Mouse (Mus musculus): Measurements from ENCODE around the gene Rnf220. TPM values are rescaled to one million over a fixed set of nuclear protein-coding genes. Genes with fewer than 3 reads are reported as not detected.

Rnf220 gene
- polyA plus RNA-seq, 1 experiment from 2014 or later = 137 TPM

- H3K27ac ChIP-seq (ENCODE audit: low read length) = no peak overlapping the region
- no peak for ATAC-seq
- H3K4me3 ChIP-seq (ENCODE audit: low read depth, low read length) = no peak overlapping the region
- no peaks in the 10 kb centered on the region for H3K36me3 ChIP-seq (ENCODE audit: control insufficient read depth, insufficient read depth, low read length)
- 63% methylated on average over 16 of the region's 16 CpGs for WGBS
- peaks cover 24% of the 10 kb centered on the region for H3K4me1 ChIP-seq (ENCODE audit: control insufficient read depth, insufficient read depth, low read length)
- no peaks in the 10 kb centered on the region for H3K9me3 ChIP-seq (replicated peaks; ENCODE audit: control insufficient read depth, low read length, poor library complexity, severe bottlenecking)
- H3K27me3 ChIP-seq (ENCODE audit: control insufficient read depth, insufficient read depth, low read depth, low read length) = peaks cover 13% of the 10 kb centered on the region
- no peak overlapping the region for H3K9ac ChIP-seq (ENCODE audit: low read depth, low read length)
- H3K4me2 ChIP-seq (ENCODE audit: low read length) = no peak overlapping the region
These were observed 181.9 kb downstream of the Rnf220 start for GRCm38 (mm10) chr4:117314849-117315500.

- Histone ChIP-seq H3K4me2 (ENCODE audit: low read length) (no peak overlapping the region), H3K27me3 (ENCODE audit: control insufficient read depth, insufficient read depth, low read depth, low read length) (peaks cover 13% of the 10 kb centered on the region), H3K4me1 (ENCODE audit: control insufficient read depth, insufficient read depth, low read length) (peaks cover 23% of the 10 kb centered on the region), H3K27ac (ENCODE audit: low read length) (no peak overlapping the region), H3K9ac (ENCODE audit: low read depth, low read length) (no peak overlapping the region), H3K36me3 (ENCODE audit: control insufficient read depth, insufficient read depth, low read length) (no peaks in the 10 kb centered on the region), H3K9me3 (replicated peaks; ENCODE audit: control insufficient read depth, low read length, poor library complexity, severe bottlenecking) (no peaks in the 10 kb centered on the region), H3K4me3 (ENCODE audit: low read depth, low read length) (no peak overlapping the region)
- 14% methylated on average over 4 of the region's 4 CpGs for WGBS
- no peak for ATAC-seq
These were observed 183.8 kb downstream of the Rnf220 start for GRCm38 (mm10) chr4:117313085-117313424.

GRCm38 (mm10) chr4:117312416-117313084 lies 184.3 kb downstream of the Rnf220 start:
- Histone ChIP-seq H3K9me3 (replicated peaks; ENCODE audit: control insufficient read depth, low read length, poor library complexity, severe bottlenecking) (no peaks in the 10 kb centered on the region), H3K27me3 (ENCODE audit: control insufficient read depth, insufficient read depth, low read depth, low read length) (peaks cover 13% of the 10 kb centered on the region), H3K4me2 (ENCODE audit: low read length) (peak overlapping the region; percentile 19; the same call in 1 of the 2 replicates), H3K27ac (ENCODE audit: low read length) (no peak overlapping the region), H3K4me3 (ENCODE audit: low read depth, low read length) (no peak overlapping the region), H3K9ac (ENCODE audit: low read depth, low read length) (no peak overlapping the region), H3K36me3 (ENCODE audit: control insufficient read depth, insufficient read depth, low read length) (no peaks in the 10 kb centered on the region), H3K4me1 (ENCODE audit: control insufficient read depth, insufficient read depth, low read length) (peaks cover 18% of the 10 kb centered on the region)
- WGBS = 6% methylated on average over 26 of the region's 26 CpGs
- no peak for ATAC-seq

GRCm38 (mm10) chr4:117311891-117312290 lies 185.0 kb downstream of the Rnf220 start:
- no peaks in the 10 kb centered on the region for H3K9me3 ChIP-seq (replicated peaks; ENCODE audit: control insufficient read depth, low read length, poor library complexity, severe bottlenecking)
- H3K27me3 ChIP-seq (ENCODE audit: control insufficient read depth, insufficient read depth, low read depth, low read length) = peaks cover 13% of the 10 kb centered on the region
- 51% methylated on average over 5 of the region's 5 CpGs for WGBS
- H3K36me3 ChIP-seq (ENCODE audit: control insufficient read depth, insufficient read depth, low read length) = no peaks in the 10 kb centered on the region
- ATAC-seq = no peak
- no peak overlapping the region for H3K4me3 ChIP-seq (ENCODE audit: low read depth, low read length)
- H3K27ac ChIP-seq (ENCODE audit: low read length) = no peak overlapping the region
- H3K9ac ChIP-seq (ENCODE audit: low read depth, low read length) = no peak overlapping the region
- no peak overlapping the region for H3K4me2 ChIP-seq (ENCODE audit: low read length)
- H3K4me1 ChIP-seq (ENCODE audit: control insufficient read depth, insufficient read depth, low read length) = peaks cover 12% of the 10 kb centered on the region

GRCm38 (mm10) chr4:117309427-117309826 lies 187.4 kb downstream of the Rnf220 start:
- Histone ChIP-seq H3K4me1 (ENCODE audit: control insufficient read depth, insufficient read depth, low read length) (peaks cover 8% of the 10 kb centered on the region), H3K9me3 (replicated peaks; ENCODE audit: control insufficient read depth, low read length, poor library complexity, severe bottlenecking) (no peaks in the 10 kb centered on the region), H3K4me3 (ENCODE audit: low read depth, low read length) (no peak overlapping the region), H3K9ac (ENCODE audit: low read depth, low read length) (no peak overlapping the region), H3K4me2 (ENCODE audit: low read length) (no peak overlapping the region), H3K36me3 (ENCODE audit: control insufficient read depth, insufficient read depth, low read length) (no peaks in the 10 kb centered on the region), H3K27me3 (ENCODE audit: control insufficient read depth, insufficient read depth, low read depth, low read length) (peaks cover 22% of the 10 kb centered on the region), H3K27ac (ENCODE audit: low read length) (no peak overlapping the region)
- WGBS = 89% methylated on average over 1 of the region's 1 CpGs
- no peak for ATAC-seq

- 66% methylated on average over 6 of the region's 6 CpGs for WGBS
- no peak overlapping the region for H3K27ac ChIP-seq (ENCODE audit: low read length)
- no peak overlapping the region for H3K4me3 ChIP-seq (ENCODE audit: low read depth, low read length)
- no peak for ATAC-seq
- H3K36me3 ChIP-seq (ENCODE audit: control insufficient read depth, insufficient read depth, low read length) = no peaks in the 10 kb centered on the region
- no peak overlapping the region for H3K9ac ChIP-seq (ENCODE audit: low read depth, low read length)
- H3K27me3 ChIP-seq (ENCODE audit: control insufficient read depth, insufficient read depth, low read depth, low read length) = peaks cover 25% of the 10 kb centered on the region
- no peaks in the 10 kb centered on the region for H3K9me3 ChIP-seq (replicated peaks; ENCODE audit: control insufficient read depth, low read length, poor library complexity, severe bottlenecking)
- no peak overlapping the region for H3K4me2 ChIP-seq (ENCODE audit: low read length)
- peaks cover 7% of the 10 kb centered on the region; the same call in 1 of the 2 replicates for H3K4me1 ChIP-seq (ENCODE audit: control insufficient read depth, insufficient read depth, low read length)
These were observed 189.6 kb downstream of the Rnf220 start for GRCm38 (mm10) chr4:117307270-117307669.

- 61% methylated on average over 6 of the region's 7 CpGs for WGBS
- Histone ChIP-seq H3K9me3 (replicated peaks; ENCODE audit: control insufficient read depth, low read length, poor library complexity, severe bottlenecking) (no peaks in the 10 kb centered on the region), H3K36me3 (ENCODE audit: control insufficient read depth, insufficient read depth, low read length) (no peaks in the 10 kb centered on the region), H3K4me2 (ENCODE audit: low read length) (no peak overlapping the region), H3K27ac (ENCODE audit: low read length) (no peak overlapping the region), H3K27me3 (ENCODE audit: control insufficient read depth, insufficient read depth, low read depth, low read length) (peaks cover 30% of the 10 kb centered on the region), H3K4me3 (ENCODE audit: low read depth, low read length) (no peak overlapping the region), H3K9ac (ENCODE audit: low read depth, low read length) (no peak overlapping the region), H3K4me1 (ENCODE audit: control insufficient read depth, insufficient read depth, low read length) (peaks cover 7% of the 10 kb centered on the region; the same call in 1 of the 2 replicates)
- no peak for ATAC-seq
These were observed 191.4 kb downstream of the Rnf220 start for GRCm38 (mm10) chr4:117305461-117305860.

GRCm38 (mm10) chr4:117304239-117305025 lies 192.4 kb downstream of the Rnf220 start:
- Histone ChIP-seq H3K4me3 (ENCODE audit: low read depth, low read length) (peak overlapping the region; percentile 36), H3K9ac (ENCODE audit: low read depth, low read length) (peak overlapping the region; percentile 48), H3K4me2 (ENCODE audit: low read length) (peak overlapping the region; percentile 65), H3K4me1 (ENCODE audit: control insufficient read depth, insufficient read depth, low read length) (peaks cover 7% of the 10 kb centered on the region; the same call in 1 of the 2 replicates), H3K27me3 (ENCODE audit: control insufficient read depth, insufficient read depth, low read depth, low read length) (peaks cover 30% of the 10 kb centered on the region), H3K9me3 (replicated peaks; ENCODE audit: control insufficient read depth, low read length, poor library complexity, severe bottlenecking) (no peaks in the 10 kb centered on the region), H3K36me3 (ENCODE audit: control insufficient read depth, insufficient read depth, low read length) (no peaks in the 10 kb centered on the region), H3K27ac (ENCODE audit: low read length) (no peak overlapping the region)
- ATAC-seq = no peak
- 4% methylated on average over 41 of the region's 54 CpGs for WGBS
